Mouse (Mus musculus) heart, embryonic 10.5 days (tissue): Measurements from ENCODE around the gene Wdr25. TPM values are rescaled to one million over a fixed set of nuclear protein-coding genes. Genes with fewer than 3 reads are reported as not detected.

Source experiments
- DNase-seq: peaks from one replicate; pipeline ENCODE4 v3.0.0-alpha.2; 2017; ENCODE audit warnings: low spot score
- H3K27ac ChIP-seq: fragments of 300-500 bp; sonication (generic); 2 replicates; pipeline ENCODE4 v1.5.1; 2016; ENCODE audit warnings: mild to moderate bottlenecking
- H3K27me3 ChIP-seq: fragments of 300-500 bp; sonication (generic); 2 replicates; pipeline ENCODE4 v1.6.1; 2016; ENCODE audit warnings: mild to moderate bottlenecking; ENCODE audit not compliant: poor library complexity, insufficient read depth, severe bottlenecking
- H3K36me3 ChIP-seq: fragments of 300-500 bp; sonication (generic); 2 replicates; pipeline ENCODE4 v1.6.1; 2016; ENCODE audit warnings: mild to moderate bottlenecking, moderate library complexity
- H3K4me1 ChIP-seq: fragments of 300-500 bp; sonication (generic); 2 replicates; pipeline ENCODE4 v1.6.1; 2016; ENCODE audit warnings: mild to moderate bottlenecking
- H3K4me3 ChIP-seq: fragments of 300-500 bp; sonication (generic); 2 replicates; pipeline ENCODE4 v1.5.1; 2016; ENCODE audit warnings: mild to moderate bottlenecking, moderate library complexity
- H3K9me3 ChIP-seq: fragments of 300-500 bp; sonication (generic); 2 replicates; pipeline ENCODE4 v1.6.1; 2016; ENCODE audit warnings: mild to moderate bottlenecking, moderate library complexity
- WGBS: fragments of 180-500 bp; shearing (Covaris S2); methylation state at CpG from one replicate; pipeline ENCODE4 v1.1.7; 2016; 5-methylcytosine and 5-hydroxymethylcytosine counted together
- polyA plus RNA-seq: library from polyadenylated mRNA; unstranded; fragments of >200 nt; fragmentation: Nextera tagmentation; extraction: Ambion mirVana; gene quantifications from 2 replicates; pipeline ENCODE4 v1.2.1, GENCODE M21; 2016

The Wdr25 gene
- polyA plus RNA-seq, 1 experiment from 2014 or later = 8.4 TPM

GRCm38 (mm10) chr12:108983496-108983895 lies 90.1 kb downstream of the Wdr25 start:
- 84% methylated on average over 6 of the region's 6 CpGs for WGBS
- H3K9me3 ChIP-seq = no peaks in the 10 kb centered on the region
- no peak overlapping the region for H3K4me3 ChIP-seq
- H3K27me3 ChIP-seq = no peaks in the 10 kb centered on the region
- H3K36me3 ChIP-seq = no peaks in the 10 kb centered on the region
- peaks cover 12% of the 10 kb centered on the region for H3K4me1 ChIP-seq
- DNase-seq = no peak
- no peak overlapping the region for H3K27ac ChIP-seq

GRCm38 (mm10) chr12:108984471-108984870 lies 91.0 kb downstream of the Wdr25 start:
- no peaks in the 10 kb centered on the region for H3K36me3 ChIP-seq
- no peaks in the 10 kb centered on the region for H3K27me3 ChIP-seq
- no peak overlapping the region for H3K27ac ChIP-seq
- H3K9me3 ChIP-seq = no peaks in the 10 kb centered on the region
- 79% methylated on average over 8 of the region's 8 CpGs for WGBS
- no peak for DNase-seq
- no peak overlapping the region for H3K4me3 ChIP-seq
- H3K4me1 ChIP-seq = peaks cover 12% of the 10 kb centered on the region

- H3K27ac ChIP-seq = no peak overlapping the region
- no peaks in the 10 kb centered on the region for H3K36me3 ChIP-seq
- peaks cover 9% of the 10 kb centered on the region for H3K4me1 ChIP-seq
- DNase-seq = no peak
- H3K4me3 ChIP-seq = no peak overlapping the region
- H3K9me3 ChIP-seq = no peaks in the 10 kb centered on the region
- H3K27me3 ChIP-seq = no peaks in the 10 kb centered on the region
- WGBS = 69% methylated on average over 6 of the region's 6 CpGs
Observed at GRCm38 (mm10) chr12:108985025-108985424, 91.6 kb downstream of the Wdr25 start.

GRCm38 (mm10) chr12:108987448-108987847 lies 94.0 kb downstream of the Wdr25 start:
- Histone ChIP-seq H3K4me3 (no peak overlapping the region), H3K36me3 (no peaks in the 10 kb centered on the region), H3K9me3 (no peaks in the 10 kb centered on the region), H3K27ac (no peak overlapping the region), H3K4me1 (peaks cover 3% of the 10 kb centered on the region), H3K27me3 (no peaks in the 10 kb centered on the region)
- 93% methylated on average over 9 of the region's 9 CpGs for WGBS
- no peak for DNase-seq

- Histone ChIP-seq H3K9me3 (no peaks in the 10 kb centered on the region), H3K27ac (no peak overlapping the region), H3K4me3 (no peak overlapping the region), H3K4me1 (peaks cover 3% of the 10 kb centered on the region), H3K36me3 (no peaks in the 10 kb centered on the region), H3K27me3 (0 out of 2 replicates have a peak, but pooled peaks cover 4% of the 10 kb centered on the region)
- no peak for DNase-seq
- 71% methylated on average over 9 of the region's 9 CpGs for WGBS
Observed at GRCm38 (mm10) chr12:108990425-108990824, 97.0 kb downstream of the Wdr25 start.

- WGBS = 72% methylated on average over 2 of the region's 2 CpGs
- no peaks in the 10 kb centered on the region for H3K36me3 ChIP-seq
- H3K4me3 ChIP-seq = no peak overlapping the region
- H3K9me3 ChIP-seq = no peaks in the 10 kb centered on the region
- no peak overlapping the region for H3K27ac ChIP-seq
- H3K4me1 ChIP-seq = no peaks in the 10 kb centered on the region
- DNase-seq = no peak
- peaks cover 4% of the 10 kb centered on the region; the same call in 1 of the 2 replicates for H3K27me3 ChIP-seq
Observed at GRCm38 (mm10) chr12:108993046-108993445, 99.6 kb downstream of the Wdr25 start.

- Histone ChIP-seq H3K27me3 (peaks cover 4% of the 10 kb centered on the region; the same call in 1 of the 2 replicates), H3K4me1 (no peaks in the 10 kb centered on the region), H3K4me3 (0 out of 2 replicates have a peak overlapping the region, but pooled peaks have one; percentile 6), H3K27ac (no peak overlapping the region), H3K36me3 (no peaks in the 10 kb centered on the region), H3K9me3 (no peaks in the 10 kb centered on the region)
- WGBS = 5% methylated on average over 19 of the region's 19 CpGs
- DNase-seq = peak; percentile 92
Observed at GRCm38 (mm10) chr12:108994436-108995031, 101.1 kb downstream of the Wdr25 start.

- H3K36me3 ChIP-seq = no peaks in the 10 kb centered on the region
- no peaks in the 10 kb centered on the region for H3K9me3 ChIP-seq
- H3K27me3 ChIP-seq = peaks cover 4% of the 10 kb centered on the region; the same call in 1 of the 2 replicates
- no peaks in the 10 kb centered on the region for H3K4me1 ChIP-seq
- H3K27ac ChIP-seq = no peak overlapping the region
- WGBS = 74% methylated on average over 12 of the region's 12 CpGs
- H3K4me3 ChIP-seq = no peak overlapping the region
- no peak for DNase-seq
Observed at GRCm38 (mm10) chr12:108995976-108996636, 102.7 kb downstream of the Wdr25 start.

- no peaks in the 10 kb centered on the region for H3K36me3 ChIP-seq
- no peaks in the 10 kb centered on the region for H3K9me3 ChIP-seq
- WGBS = 81% methylated on average over 8 of the region's 8 CpGs
- DNase-seq = no peak
- no peaks in the 10 kb centered on the region for H3K4me1 ChIP-seq
- peaks cover 4% of the 10 kb centered on the region; the same call in 1 of the 2 replicates for H3K27me3 ChIP-seq
- H3K27ac ChIP-seq = no peak overlapping the region
- no peak overlapping the region for H3K4me3 ChIP-seq
Observed at GRCm38 (mm10) chr12:108997249-108997648, 103.8 kb downstream of the Wdr25 start.

- no peaks in the 10 kb centered on the region for H3K36me3 ChIP-seq
- H3K4me3 ChIP-seq = no peak overlapping the region
- no peak for DNase-seq
- H3K27me3 ChIP-seq = no peaks in the 10 kb centered on the region
- no peaks in the 10 kb centered on the region for H3K4me1 ChIP-seq
- H3K9me3 ChIP-seq = no peaks in the 10 kb centered on the region
- no peak overlapping the region for H3K27ac ChIP-seq
- WGBS = 72% methylated on average over 7 of the region's 7 CpGs
Observed at GRCm38 (mm10) chr12:109002978-109003377, 109.5 kb downstream of the Wdr25 start.

- H3K4me3 ChIP-seq = no peak overlapping the region
Observed at GRCm38 (mm10) chr12:109010070-109010649, 116.7 kb downstream of the Wdr25 start.

GRCm38 (mm10) chr12:109022181-109022691 lies 128.8 kb downstream of the Wdr25 start:
- Histone ChIP-seq H3K27ac (no peak overlapping the region), H3K27me3 (peaks cover 6% of the 10 kb centered on the region; the same call in 1 of the 2 replicates), H3K4me3 (no peak overlapping the region), H3K9me3 (no peaks in the 10 kb centered on the region), H3K36me3 (peaks cover 3% of the 10 kb centered on the region; the same call in 1 of the 2 replicates), H3K4me1 (peaks cover 4% of the 10 kb centered on the region; the same call in 1 of the 2 replicates)
- 88% methylated on average over 10 of the region's 10 CpGs for WGBS
- DNase-seq = no peak

More at GRCm38 (mm10) chr12:109010070-109010649, 116.7 kb downstream of the Wdr25 start:
- Histone ChIP-seq H3K27me3 (no peaks in the 10 kb centered on the region), H3K36me3 (no peaks in the 10 kb centered on the region), H3K27ac (no peak overlapping the region), H3K4me1 (no peaks in the 10 kb centered on the region), H3K9me3 (no peaks in the 10 kb centered on the region)
- DNase-seq = no peak
- 78% methylated on average over 18 of the region's 18 CpGs for WGBS

GRCm38 (mm10) chr12:109022966-109023365 lies 129.5 kb downstream of the Wdr25 start:
- Histone ChIP-seq H3K27me3 (peaks cover 6% of the 10 kb centered on the region; the same call in 1 of the 2 replicates), H3K9me3 (no peaks in the 10 kb centered on the region), H3K4me3 (no peak overlapping the region), H3K27ac (no peak overlapping the region), H3K4me1 (peaks cover 4% of the 10 kb centered on the region; the same call in 1 of the 2 replicates), H3K36me3 (peaks cover 6% of the 10 kb centered on the region; the same call in 1 of the 2 replicates)
- DNase-seq = no peak
- 84% methylated on average over 5 of the region's 5 CpGs for WGBS
